Mouse (Mus musculus): ENCODE results near the gene Tgm1.

The Tgm1 gene

GRCm38 (mm10) chr14:55671833-55672740 is 41.6 kb downstream of the Tgm1 start, which contains the start of the genes Gmpr2 and Nedd8:
TSS of gene Gmpr2 (plus strand) at chr14:55671941.
TSS of gene Nedd8 (minus strand) at chr14:55672124.
- peak; percentile 88 for DNase-seq

DNA sequence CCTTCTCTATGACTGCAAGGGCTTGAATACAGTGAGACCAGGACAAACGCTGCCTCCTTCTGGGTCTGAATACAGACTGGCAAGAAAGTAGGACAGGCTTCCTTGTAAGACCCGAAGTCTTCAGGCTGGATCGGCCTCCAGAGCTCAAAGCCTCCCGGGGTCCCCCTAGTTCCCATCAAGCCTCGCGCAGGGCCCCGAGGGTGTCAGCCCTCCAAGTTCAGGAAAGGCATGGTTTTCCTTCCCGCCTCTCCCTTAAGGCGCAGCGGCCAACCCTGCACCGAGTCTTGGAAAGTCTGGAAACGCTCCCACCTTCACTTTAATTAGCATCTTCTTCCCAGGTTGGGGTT is 42.3 kb downstream of the Tgm1 start:
- no peak for DNase-seq

- no peak for DNase-seq
These were observed 53.1 kb downstream of the Tgm1 start for GRCm38 (mm10) chr14:55660636-55661035.

GRCm38 (mm10) chr14:55659960-55660573 is 53.7 kb downstream of the Tgm1 start, which contains the start of gene Mdp1:
TSS of gene Mdp1 (minus strand) at chr14:55660508.
- DNase-seq: peak; percentile 78

DNA sequence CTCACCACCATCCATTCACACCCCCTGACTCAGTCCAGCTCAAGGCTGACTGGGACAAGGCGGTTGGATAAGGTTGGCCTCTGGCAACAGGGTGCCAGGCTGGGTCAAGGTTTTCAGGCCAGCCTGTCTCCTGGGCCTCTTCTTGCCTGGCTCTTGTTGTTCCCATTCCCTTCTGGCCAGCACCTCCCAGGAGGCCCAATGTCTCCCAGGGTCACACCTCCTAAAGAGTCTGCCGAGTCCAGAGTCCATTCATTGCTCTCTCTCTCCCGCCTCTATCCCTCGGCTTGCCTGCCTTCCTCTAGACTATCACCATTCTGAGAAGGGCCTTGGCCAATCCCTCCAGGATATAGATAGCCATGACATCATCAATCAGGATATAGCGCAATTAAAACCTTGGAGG is 55.7 kb downstream of the Tgm1 start:
- no peak for DNase-seq

DNA sequence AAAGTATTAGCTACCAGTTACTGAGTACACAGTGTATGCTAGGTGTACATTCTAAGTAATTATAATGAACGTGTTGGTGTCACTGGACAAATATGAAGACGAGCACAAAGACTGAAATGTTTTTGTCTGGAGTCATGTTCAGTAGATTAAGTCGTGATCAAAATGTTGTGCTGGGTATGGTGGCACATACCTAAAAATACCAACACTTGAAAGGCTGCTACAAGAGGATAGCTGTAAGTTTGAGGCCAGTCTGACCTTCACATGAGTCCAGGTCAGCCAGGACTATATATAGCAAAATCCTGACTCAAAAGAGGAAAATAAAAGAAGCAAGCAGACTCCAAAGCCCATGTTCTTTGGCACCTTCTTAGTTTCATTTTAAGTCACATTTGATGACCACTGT is 56.8 kb downstream of the Tgm1 start:
- no peak for DNase-seq

- DNase-seq: peak; percentile 46
These were observed 62.2 kb downstream of the Tgm1 start for GRCm38 (mm10) chr14:55651528-55651927.
